Mouse (Mus musculus) hindbrain, postnatal 0 days (tissue): ENCODE measurements at regions not wholly inside any gene's neighbourhood (a gene's known extent, or its start where the extent isn't known, plus 50 kb on each side); places are given as distances from the start of the nearest gene placed in this dataset.

Experiments
- ATAC-seq: fragments of 200-750 bp; cut with Nextera tagmentation; 2 replicates; pipeline ENCODE4 v1.8.0; 2017; ENCODE audit warnings: mild to moderate bottlenecking, moderate TSS enrichment, moderate library complexity
- DNase-seq: peaks from one replicate; pipeline ENCODE4 v3.0.0-alpha.2; 2015; ENCODE audit warnings: low spot score
- H3K27ac ChIP-seq: fragments of 300-500 bp; sonication (generic); 2 replicates; pipeline ENCODE4 v1.5.1; 2014; ENCODE audit warnings: mild to moderate bottlenecking
- H3K27me3 ChIP-seq: fragments of 300-500 bp; sonication (generic); 2 replicates; pipeline ENCODE4 v1.6.1; 2014; ENCODE audit warnings: low read length, mixed read lengths; ENCODE audit not compliant: insufficient read depth
- H3K36me3 ChIP-seq: fragments of 300-500 bp; sonication (generic); 2 replicates; pipeline ENCODE4 v1.6.1; 2014; ENCODE audit warnings: low read length, mixed read lengths; ENCODE audit not compliant: insufficient read depth
- H3K4me1 ChIP-seq: fragments of 300-500 bp; sonication (generic); 2 replicates; pipeline ENCODE4 v1.6.1; 2014; ENCODE audit warnings: antibody characterized with exemption, low read length, mixed read lengths; ENCODE audit not compliant: insufficient read depth
- H3K4me2 ChIP-seq: fragments of 300-500 bp; sonication (generic); 2 replicates; pipeline ENCODE4 v1.6.1; 2014; ENCODE audit warnings: low read depth, mild to moderate bottlenecking, low read length, moderate library complexity, mixed read lengths
- H3K4me3 ChIP-seq: fragments of 300-500 bp; sonication (generic); 2 replicates; pipeline ENCODE4 v1.5.1; 2014; ENCODE audit warnings: low read length
- H3K9ac ChIP-seq: fragments of 300-500 bp; sonication (generic); replicated peaks from 2 replicates; pipeline ENCODE4 v1.6.1; 2014; ENCODE audit warnings: mild to moderate bottlenecking, low read length, moderate library complexity, mixed read lengths
- H3K9me3 ChIP-seq: fragments of 300-500 bp; sonication (generic); 2 replicates; pipeline ENCODE4 v1.6.1; 2016; ENCODE audit warnings: low read length, mixed read lengths
- CTCF ChIP-seq: IDR thresholded peaks from 2 replicates; pipeline ENCODE4 v1.5.1; 2016; ENCODE audit warnings: antibody characterized with exemption, control low read depth, low read depth
- WGBS: fragments of 180-500 bp; shearing (Covaris S2); extraction: QIAGEN DNeasy Blood & Tissue Kit; methylation state at CpG from one replicate; pipeline ENCODE4 v1.1.7; 2014; 5-methylcytosine and 5-hydroxymethylcytosine counted together

- no peaks in the 10 kb centered on the region for H3K9me3 ChIP-seq
- ATAC-seq (no peak), DNase-seq (no peak)
- no peaks in the 10 kb centered on the region for H3K27me3 ChIP-seq
- H3K27ac ChIP-seq = no peak overlapping the region
- H3K9ac ChIP-seq = no peak overlapping the region
- 81% methylated on average over 2 of the region's 2 CpGs for WGBS
- no peak for TF ChIP-seq CTCF
- no peak overlapping the region for H3K4me2 ChIP-seq
- no peaks in the 10 kb centered on the region for H3K4me1 ChIP-seq
- H3K4me3 ChIP-seq = no peak overlapping the region
- no peaks in the 10 kb centered on the region for H3K36me3 ChIP-seq
Observed at GRCm38 (mm10) chr3:149819081-149819480, 828.7 kb upstream of the Adgrl2 start.

DNA sequence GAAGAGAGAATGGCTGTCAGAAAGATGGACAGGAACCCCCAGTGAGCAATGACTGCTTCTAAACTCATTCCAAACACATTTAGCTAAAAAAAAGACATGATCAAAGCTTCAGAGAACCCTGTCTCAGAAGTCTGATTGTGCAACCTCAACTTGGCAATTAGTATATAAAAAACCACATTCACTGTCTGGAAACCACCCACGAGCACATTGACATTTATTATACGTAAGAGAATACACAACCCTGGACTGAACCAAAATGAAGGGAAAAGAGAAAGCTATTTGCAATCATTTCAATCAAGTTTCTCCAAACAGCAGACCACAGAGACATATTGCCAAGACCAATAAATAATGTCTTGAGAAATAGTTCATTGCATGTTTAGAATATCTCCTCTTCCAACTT is 820.7 kb upstream of the Adgrl2 start:
- H3K9ac ChIP-seq = no peak overlapping the region
- H3K4me3 ChIP-seq = no peak overlapping the region
- no peaks in the 10 kb centered on the region for H3K27me3 ChIP-seq
- no peak for DNase-seq
- no peak overlapping the region for H3K4me2 ChIP-seq
- TF ChIP-seq CTCF = no peak
- no peak overlapping the region for H3K27ac ChIP-seq
- ATAC-seq = no peak
- H3K4me1 ChIP-seq = no peaks in the 10 kb centered on the region
- WGBS = 32% methylated on average over 2 of the region's 2 CpGs
- no peaks in the 10 kb centered on the region for H3K36me3 ChIP-seq
- no peaks in the 10 kb centered on the region for H3K9me3 ChIP-seq

DNA sequence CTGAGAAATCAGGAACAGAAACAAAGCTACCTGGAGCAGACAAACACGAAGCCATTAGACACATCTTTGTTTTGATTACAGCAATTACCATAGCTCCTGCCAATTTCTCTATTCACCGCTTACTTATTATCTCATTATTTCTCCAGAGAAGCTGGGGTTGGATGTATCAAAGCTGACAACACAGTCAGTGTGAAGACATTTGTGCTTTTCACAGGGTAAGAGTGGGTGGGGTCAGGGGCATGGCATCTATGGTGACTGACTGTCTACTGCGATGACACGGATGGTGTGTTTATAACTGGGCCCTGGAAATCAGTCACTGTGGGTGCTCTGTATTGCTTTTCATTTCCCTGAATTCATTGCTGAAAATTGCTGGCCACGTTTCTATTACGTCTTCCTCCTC is 815.0 kb upstream of the Adgrl2 start:
- no peak for DNase-seq
- no peak for ATAC-seq
- Histone ChIP-seq H3K9ac (no peak overlapping the region), H3K36me3 (no peaks in the 10 kb centered on the region), H3K4me2 (no peak overlapping the region), H3K4me1 (no peaks in the 10 kb centered on the region; the same call in 1 of the 2 replicates), H3K27me3 (no peaks in the 10 kb centered on the region), H3K9me3 (no peaks in the 10 kb centered on the region), H3K27ac (no peak overlapping the region), H3K4me3 (no peak overlapping the region)
- no peak for TF ChIP-seq CTCF
- WGBS = 48% methylated on average over 6 of the region's 6 CpGs

- Histone ChIP-seq H3K27ac (no peak overlapping the region), H3K36me3 (no peaks in the 10 kb centered on the region), H3K4me1 (no peaks in the 10 kb centered on the region), H3K9me3 (no peaks in the 10 kb centered on the region), H3K27me3 (no peaks in the 10 kb centered on the region), H3K4me2 (no peak overlapping the region), H3K4me3 (no peak overlapping the region), H3K9ac (no peak overlapping the region)
- 82% methylated on average over 2 of the region's 2 CpGs for WGBS
- no peak for TF ChIP-seq CTCF
- no peak for ATAC-seq
- no peak for DNase-seq
Observed at GRCm38 (mm10) chr3:149796123-149796522, 805.8 kb upstream of the Adgrl2 start.

GRCm38 (mm10) chr3:149791593-149791992 is 801.2 kb upstream of the Adgrl2 start:
- Histone ChIP-seq H3K9me3 (no peaks in the 10 kb centered on the region), H3K27me3 (no peaks in the 10 kb centered on the region), H3K9ac (no peak overlapping the region), H3K27ac (no peak overlapping the region), H3K4me3 (no peak overlapping the region), H3K4me1 (no peaks in the 10 kb centered on the region), H3K4me2 (no peak overlapping the region), H3K36me3 (no peaks in the 10 kb centered on the region)
- DNase-seq (no peak), ATAC-seq (no peak)
- WGBS = 87% methylated on average over 2 of the region's 2 CpGs
- no peak for TF ChIP-seq CTCF

- Histone ChIP-seq H3K27ac (no peak overlapping the region), H3K4me1 (no peaks in the 10 kb centered on the region)
- DNase-seq = no peak
Observed at GRCm38 (mm10) chr3:149786096-149786495, 795.7 kb upstream of the Adgrl2 start.

GRCm38 (mm10) chr3:149783903-149784608 is 793.7 kb upstream of the Adgrl2 start:
- Histone ChIP-seq H3K27ac (no peak overlapping the region), H3K4me2 (no peak overlapping the region), H3K36me3 (no peaks in the 10 kb centered on the region), H3K4me3 (no peak overlapping the region), H3K27me3 (no peaks in the 10 kb centered on the region), H3K9me3 (no peaks in the 10 kb centered on the region), H3K4me1 (no peaks in the 10 kb centered on the region), H3K9ac (no peak overlapping the region)
- ATAC-seq (no peak), DNase-seq (no peak)
- no peak for TF ChIP-seq CTCF
- 25% methylated on average over 2 of the region's 2 CpGs for WGBS

More at GRCm38 (mm10) chr3:149786096-149786495, 795.7 kb upstream of the Adgrl2 start:
- Histone ChIP-seq H3K36me3 (no peaks in the 10 kb centered on the region), H3K4me3 (no peak overlapping the region), H3K27me3 (no peaks in the 10 kb centered on the region), H3K9me3 (no peaks in the 10 kb centered on the region), H3K4me2 (no peak overlapping the region), H3K9ac (no peak overlapping the region)
- no peak for TF ChIP-seq CTCF
- no peak for ATAC-seq
- WGBS = 61% methylated on average over 2 of the region's 2 CpGs
